Mouse (Mus musculus): ENCODE measurements around the gene Tspan1.

DNA sequence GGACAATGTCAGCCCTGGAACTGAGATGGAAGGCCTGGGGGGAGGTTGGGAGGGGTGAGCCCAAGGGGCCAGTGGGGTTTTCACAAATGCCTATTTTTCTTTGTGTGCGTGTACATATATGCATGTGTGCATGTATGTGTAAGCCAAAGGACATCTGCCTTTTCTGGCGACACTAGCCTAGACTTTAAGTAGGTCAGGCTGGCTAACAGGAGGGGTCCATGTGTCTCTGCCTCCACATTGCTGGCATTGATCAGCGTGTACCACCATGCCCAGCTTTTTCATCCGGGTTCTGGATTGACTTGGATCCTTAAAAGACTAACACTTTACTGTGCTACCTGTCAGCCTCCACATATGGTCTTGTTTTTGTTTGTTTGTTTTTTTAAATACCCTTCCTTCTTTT lies 6.4 kb upstream of the Tspan1 start:
- TF ChIP-seq POLR2A (IDR thresholded peaks at IDR 0.05; ENCODE audit: insufficient read depth, low read length) (no peak), CTCF (IDR thresholded peaks at IDR 0.05; ENCODE audit: low read depth, low read length) (no peak)
